Mouse (Mus musculus): ENCODE results near the gene Ubtd1. TPM values are rescaled to one million over a fixed set of nuclear protein-coding genes. Genes with fewer than 3 reads are reported as not detected.
A peak's percentile ranks its signal among the peaks of the same experiment; 100 is the strongest.

Ubtd1 gene
- 15.4 and 16.0 TPM in 2 replicates for polyA plus RNA-seq (2015; fragmentation: Nextera tagmentation; extraction: Ambion mirVana)

DNA sequence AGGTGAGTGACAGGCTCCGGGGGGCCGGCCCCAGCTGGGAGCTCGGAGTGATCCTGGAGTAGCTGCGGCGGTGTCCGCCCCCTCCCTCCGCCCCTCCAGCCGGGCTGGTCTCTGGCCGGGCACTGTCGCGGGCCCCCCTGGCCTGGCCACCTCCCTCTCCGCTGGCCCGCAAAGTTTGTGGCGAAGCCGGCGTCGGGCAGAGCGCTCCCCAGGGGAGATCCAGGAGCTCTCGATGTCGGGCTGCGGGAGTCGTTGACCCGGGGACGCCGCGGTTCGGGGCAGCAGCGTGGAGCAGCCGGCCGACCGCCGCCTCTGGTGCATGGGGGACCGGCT, at the start of gene Ubtd1:
Ubtd1 (plus strand) TSS at position 169 of the 333 bp plus-strand sequence.
- no peak for DNase-seq (ENCODE audit: low spot score)

DNA sequence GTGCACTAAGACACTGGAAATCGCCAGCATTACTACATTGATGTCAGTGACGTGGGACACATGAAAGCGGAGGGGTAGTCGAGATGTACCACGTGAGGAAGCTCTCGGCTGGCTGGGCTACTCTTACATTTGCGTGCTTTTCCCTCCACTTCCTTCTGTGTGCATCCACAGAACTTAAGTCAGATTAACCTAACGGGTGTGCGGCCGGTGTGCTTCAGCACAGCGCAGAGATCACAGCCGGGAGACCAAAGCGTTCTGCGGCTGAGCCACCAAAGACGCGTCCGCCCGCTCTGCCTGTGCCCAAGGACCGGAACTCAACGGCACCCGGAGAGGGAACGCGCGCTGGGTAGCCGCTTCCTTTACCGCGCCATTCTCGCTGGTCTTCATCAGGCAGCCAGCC, 48.9 kb upstream of the Ubtd1 start:
- peak; percentile 63 for DNase-seq (ENCODE audit: low spot score)

DNA sequence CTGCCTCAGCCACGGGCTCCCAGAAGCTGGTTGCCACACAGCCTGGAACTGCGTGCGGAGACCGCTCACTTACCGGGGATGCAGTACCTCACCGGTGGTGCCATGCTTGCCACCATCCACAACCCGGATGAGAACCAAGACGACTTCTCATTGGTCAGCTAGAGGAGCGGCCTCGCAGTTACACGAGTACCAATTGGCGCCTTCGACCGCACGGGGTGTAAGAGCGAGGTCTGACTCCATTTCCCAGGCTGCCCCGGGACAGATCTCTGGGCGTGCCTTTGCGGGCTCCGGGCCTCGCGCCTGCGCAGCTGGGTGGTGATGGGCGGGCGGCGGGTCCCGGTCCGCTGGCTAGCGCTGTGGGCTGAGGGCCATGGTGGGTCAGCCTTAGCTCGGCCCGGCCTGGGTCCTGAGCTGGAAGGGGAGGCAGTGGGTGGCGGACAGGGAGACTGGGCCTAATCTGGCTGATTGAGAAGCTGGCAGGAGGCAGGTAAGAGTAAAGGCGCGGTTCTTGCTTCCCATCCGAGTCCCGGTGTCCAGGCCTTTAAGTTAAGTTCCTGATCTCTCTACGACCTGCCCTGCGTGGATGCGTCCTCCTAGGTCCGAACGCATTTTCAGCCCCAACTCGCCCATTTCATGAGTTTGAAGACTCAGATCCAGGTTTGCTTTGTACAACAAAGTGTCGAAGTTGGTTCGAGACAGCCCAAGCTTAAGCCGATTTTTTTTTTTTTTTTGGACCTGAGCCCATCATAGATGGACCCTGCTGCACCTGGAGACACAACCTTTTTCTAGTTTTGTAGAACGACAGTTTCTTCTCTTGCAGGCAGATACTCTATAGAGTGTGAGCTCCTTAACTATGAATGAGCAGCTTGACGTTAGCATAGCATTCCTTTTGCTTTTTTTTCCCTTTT, 48.1 kb upstream of the Ubtd1 start, which contains the start of the genes Exosc1 and Zdhhc16:
Exosc1 (minus strand) TSS at position 245 of the 908 bp plus-strand sequence.
Zdhhc16 (plus strand) TSS at position 302 of the 908 bp plus-strand sequence.
- peak; percentile 98 for DNase-seq (ENCODE audit: low spot score)

DNA sequence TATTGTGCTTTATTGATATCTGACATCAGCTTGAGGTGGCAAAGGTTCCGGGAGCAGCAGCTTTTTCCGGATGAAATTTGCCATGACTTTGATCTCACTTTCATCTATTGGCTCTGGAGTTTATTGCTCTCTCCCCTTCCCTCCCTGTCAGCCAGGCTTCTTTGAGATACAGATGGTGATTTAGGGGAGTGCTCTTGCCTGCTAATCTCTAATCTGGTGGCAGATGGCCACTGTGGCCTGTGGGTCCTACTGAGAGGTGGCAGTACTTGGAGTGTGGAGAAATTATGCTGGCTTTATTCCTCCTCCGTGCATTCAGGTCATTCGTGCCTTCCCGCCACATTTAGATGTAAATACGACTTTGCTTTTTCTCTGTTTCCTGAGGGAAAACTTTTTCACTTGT, 47.4 kb upstream of the Ubtd1 start:
- DNase-seq (ENCODE audit: low spot score): no peak

DNA sequence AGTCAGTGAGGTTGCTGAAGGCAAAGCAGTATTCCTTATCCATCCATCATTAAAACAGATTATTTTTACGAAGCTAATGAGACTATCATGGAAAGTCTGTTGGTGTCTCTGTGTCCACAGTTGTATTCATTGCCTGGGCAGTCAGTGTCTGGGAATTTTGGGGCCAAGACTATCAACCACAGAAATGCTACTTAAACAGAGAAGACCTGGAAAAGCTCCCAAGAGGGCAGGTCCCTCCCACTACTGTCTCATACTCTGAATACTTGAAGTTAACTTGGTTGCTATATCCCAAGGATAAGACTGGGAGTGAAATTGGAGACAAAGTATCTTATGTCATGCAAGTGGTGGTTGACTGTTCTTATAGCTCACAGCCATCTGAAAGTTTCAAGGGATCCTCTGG, 45.6 kb upstream of the Ubtd1 start:
- DNase-seq (ENCODE audit: low spot score): no peak

GRCm38 (mm10) chr19:41938539-41938938, 43.0 kb upstream of the Ubtd1 start:
- DNase-seq (ENCODE audit: low spot score): no peak

- no peak for DNase-seq (ENCODE audit: low spot score)
Measured at GRCm38 (mm10) chr19:41943841-41944240, 37.7 kb upstream of the Ubtd1 start.

DNA sequence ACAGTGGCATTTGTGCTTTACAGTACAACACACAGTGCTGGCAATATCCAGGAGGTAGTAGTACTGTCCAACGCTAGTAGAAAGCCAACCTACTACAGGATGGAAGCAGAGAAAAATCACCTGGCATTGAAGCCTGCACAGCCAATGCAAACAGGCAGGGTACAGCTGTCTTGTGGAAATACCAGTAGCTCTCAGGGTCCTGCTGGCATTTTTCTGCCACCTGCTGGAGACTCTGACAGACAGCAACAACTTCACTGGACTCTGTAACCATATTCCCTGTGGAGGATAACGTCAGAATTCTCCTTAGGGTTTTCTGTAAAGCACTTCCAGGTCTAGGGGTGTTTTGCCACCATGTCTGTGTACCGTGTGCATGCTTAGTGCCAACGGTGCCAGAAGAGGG, 29.3 kb upstream of the Ubtd1 start:
- DNase-seq (ENCODE audit: low spot score): no peak

DNA sequence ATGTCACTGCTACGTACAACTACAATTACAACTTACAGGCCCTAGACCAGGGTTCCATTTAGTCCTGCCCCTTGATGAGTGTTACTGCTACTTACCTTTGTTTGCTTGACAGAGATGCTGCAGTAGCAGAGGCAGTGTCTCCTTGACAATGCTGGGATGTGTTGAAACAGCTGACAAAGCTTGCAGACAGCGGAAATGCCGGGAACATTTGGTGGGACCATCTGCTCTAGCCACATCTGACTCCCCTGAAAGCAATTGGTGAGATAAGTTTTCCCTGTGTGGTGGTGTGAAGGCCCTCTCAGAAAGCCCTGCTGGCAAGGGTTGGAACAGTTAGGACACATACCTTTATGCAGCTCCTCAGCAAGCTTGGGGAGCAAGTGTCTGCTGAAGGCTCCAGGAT, 28.0 kb upstream of the Ubtd1 start:
- no peak for DNase-seq (ENCODE audit: low spot score)

GRCm38 (mm10) chr19:41969618-41970017, 11.9 kb upstream of the Ubtd1 start:
- DNase-seq (ENCODE audit: low spot score): no peak

GRCm38 (mm10) chr19:41973891-41974794, 7.4 kb upstream of the Ubtd1 start:
- no peak for DNase-seq (ENCODE audit: low spot score)

GRCm38 (mm10) chr19:41980422-41980818, 1.1 kb upstream of the Ubtd1 start:
- DNase-seq (ENCODE audit: low spot score): no peak

DNA sequence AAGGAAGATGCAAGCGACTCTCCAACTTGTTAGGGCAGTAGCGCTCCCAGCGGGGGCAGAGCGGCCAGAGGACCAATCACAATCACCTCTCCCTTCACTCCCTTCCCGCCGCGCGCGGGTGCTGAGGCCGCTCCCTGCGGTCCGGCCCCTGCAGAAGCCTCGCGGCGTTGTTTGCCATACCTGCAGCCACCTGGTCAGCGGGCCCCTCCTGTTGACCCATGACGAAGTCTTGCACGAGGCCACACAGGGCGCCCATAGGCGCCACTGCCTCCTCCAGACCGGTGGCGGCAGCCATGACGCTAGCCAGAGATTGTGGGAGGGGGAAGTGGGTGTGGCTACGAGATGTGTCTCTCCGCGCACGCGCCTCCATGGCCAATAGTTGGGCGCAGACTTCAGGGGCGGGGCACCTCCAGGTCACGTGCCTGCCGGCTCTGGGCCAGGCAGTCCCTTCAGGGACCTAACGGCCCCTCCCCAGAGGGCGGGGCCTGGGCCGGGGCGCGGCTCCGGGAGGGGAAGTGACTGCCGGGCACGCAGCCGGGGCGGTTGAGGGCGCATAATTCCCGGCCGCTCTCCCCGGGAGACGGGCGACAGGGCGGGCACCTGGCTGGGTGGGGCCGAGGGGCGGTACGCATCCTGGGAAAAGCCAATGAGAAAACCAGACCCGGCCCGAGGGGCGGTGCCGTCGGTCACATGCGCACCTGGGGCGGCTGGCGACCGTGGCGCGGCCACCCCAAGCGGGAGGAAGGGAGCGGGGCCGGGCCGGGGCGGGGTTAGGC, 556 bp upstream of the Ubtd1 start, which contains the start of gene Mms19:
Mms19 (minus strand) TSS at position 339 of the 776 bp plus-strand sequence.
- DNase-seq (ENCODE audit: low spot score): peak; percentile 99

GRCm38 (mm10) chr19:41981931-41982790, 598 bp downstream of the Ubtd1 start:
- DNase-seq (ENCODE audit: low spot score): no peak

GRCm38 (mm10) chr19:41982791-41983150, 1.2 kb downstream of the Ubtd1 start:
- DNase-seq (ENCODE audit: low spot score): peak; percentile 44

- no peak for DNase-seq (ENCODE audit: low spot score)
Measured at GRCm38 (mm10) chr19:41985994-41986393, 4.4 kb downstream of the Ubtd1 start.

GRCm38 (mm10) chr19:41987206-41987605, 5.6 kb downstream of the Ubtd1 start:
- DNase-seq (ENCODE audit: low spot score): no peak

DNA sequence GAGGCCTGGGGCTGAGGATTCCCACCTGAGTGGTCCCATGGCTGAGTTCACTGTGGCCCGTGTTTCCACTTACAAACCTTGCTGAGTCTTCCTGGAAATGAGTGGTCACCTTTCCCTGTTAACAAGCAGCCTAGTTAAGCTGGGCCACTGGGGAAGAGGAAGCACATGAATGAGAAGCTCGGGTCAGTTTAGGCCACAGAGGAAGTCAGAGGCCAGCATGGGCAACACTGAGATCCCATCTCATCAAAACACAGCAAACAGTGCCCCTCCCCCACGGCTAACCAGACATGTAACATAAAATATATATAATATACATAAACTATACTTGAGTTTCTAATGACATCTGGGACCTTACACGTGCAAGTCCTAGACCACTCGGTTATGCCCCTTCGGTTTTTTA, 8.2 kb downstream of the Ubtd1 start:
- no peak for DNase-seq (ENCODE audit: low spot score)

DNA sequence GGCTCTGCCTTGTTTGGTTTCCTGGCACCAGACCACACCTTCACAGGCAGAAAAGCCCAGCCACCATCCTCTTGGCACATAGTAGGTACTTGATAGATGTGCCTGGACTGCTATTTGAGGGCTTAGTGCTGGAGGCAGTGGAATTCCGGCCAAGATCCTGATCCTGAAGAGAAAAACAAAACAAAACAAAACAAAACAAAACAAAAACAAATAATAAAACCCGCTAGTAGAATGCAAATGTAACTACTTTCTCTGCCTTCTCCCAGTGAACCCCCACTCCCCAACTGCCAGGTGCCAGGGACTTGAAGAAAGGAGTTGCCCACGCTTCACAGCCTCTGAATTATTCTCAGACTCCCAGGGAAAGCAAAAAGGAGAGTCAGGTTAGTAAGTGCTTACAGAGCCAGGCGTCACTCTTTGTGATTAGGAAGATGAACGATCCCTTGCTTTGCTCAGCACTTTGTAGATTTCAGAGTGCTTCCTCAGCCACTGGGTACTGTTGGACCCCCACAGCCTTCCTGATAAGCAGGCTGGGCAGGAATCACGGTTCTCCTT, 10.4 kb downstream of the Ubtd1 start:
- DNase-seq (ENCODE audit: low spot score): no peak

DNA sequence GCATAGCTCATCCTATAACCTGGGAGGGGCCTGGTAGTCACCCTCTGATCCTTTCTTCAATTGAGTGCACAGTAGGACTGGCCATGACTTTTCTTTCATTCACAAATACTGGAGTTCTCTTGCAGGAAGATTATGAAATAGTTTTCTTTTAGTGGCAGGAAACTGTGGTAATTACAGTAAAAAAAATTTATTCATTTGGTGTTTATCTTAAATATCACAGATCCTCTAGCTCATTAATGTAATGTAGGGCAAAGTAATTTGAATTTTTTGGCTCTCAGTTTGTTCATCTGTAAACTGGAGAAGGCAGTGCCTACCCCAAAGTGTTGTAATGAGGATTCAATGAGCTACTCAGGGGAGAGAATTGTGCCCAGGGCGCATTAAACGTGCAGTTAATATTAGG, 11.4 kb downstream of the Ubtd1 start:
- no peak for DNase-seq (ENCODE audit: low spot score)

Data from thymus, postnatal 0 days (tissue).